Mouse (Mus musculus) cerebellum, adult 2 months (tissue): ENCODE measurements around the gene Rprd1b. TPM values are rescaled to one million over a fixed set of nuclear protein-coding genes. Genes with fewer than 3 reads are reported as not detected.

ENCODE experiments used
- DNase-seq, 2 experiments: peaks; one replicate each; pipeline ENCODE4 v3.0.0; 2021
- H3K27ac ChIP-seq: fragments of 200-500 bp; 2 replicates; pipeline ENCODE4 v1.5.1; 2012; ENCODE audit warnings: low read length, control low read depth, inconsistent platforms; ENCODE audit not compliant: insufficient read depth
- H3K27me3 ChIP-seq: fragments of 200-500 bp; 2 replicates; pipeline ENCODE4 v1.6.1; 2012; ENCODE audit warnings: inconsistent platforms, mild to moderate bottlenecking, low read length, moderate library complexity; ENCODE audit not compliant: control insufficient read depth, insufficient read depth
- H3K4me1 ChIP-seq: fragments of 200-500 bp; 2 replicates; pipeline ENCODE4 v1.6.1; 2011; ENCODE audit warnings: low read length; ENCODE audit not compliant: control insufficient read depth, insufficient read depth
- H3K4me3 ChIP-seq: fragments of 200-500 bp; replicated peaks from 2 replicates; pipeline ENCODE3; 2011; ENCODE audit warnings: mild to moderate bottlenecking, low read depth, low read length, control low read depth; ENCODE audit not compliant: insufficient read depth
- CTCF ChIP-seq: fragments of 200-500 bp; IDR thresholded peaks from 2 replicates; pipeline ENCODE4 v1.5.1; 2011; ENCODE audit warnings: low read depth, mild to moderate bottlenecking, control low read depth, low read length, moderate library complexity, borderline replicate concordance; ENCODE audit not compliant: insufficient read depth
- POLR2A ChIP-seq: fragments of 200-500 bp; IDR thresholded peaks from 2 replicates; pipeline ENCODE4 v1.6.1; 2011; ENCODE audit warnings: low read length, control low read depth, borderline replicate concordance; ENCODE audit not compliant: insufficient read depth
- WGBS: fragments of 180-500 bp; shearing (Covaris S2); methylation state at CpG from one replicate; pipeline ENCODE4 v1.1.7; 2018; 5-methylcytosine and 5-hydroxymethylcytosine counted together
- polyA plus RNA-seq: library from polyadenylated mRNA; depleted of rRNA; stranded (reverse); fragments of >200 nt; gene quantifications from 2 replicates; pipeline ENCODE4 v1.2.3, GENCODE M21; 2012

Rprd1b gene
- polyA plus RNA-seq, 1 experiment = 22.4 TPM

GRCm38 (mm10) chr2:158059666-158060105, 31.4 kb downstream of the Rprd1b start:
- no peak for DNase-seq
- Histone ChIP-seq H3K4me1 (peaks cover 34% of the 10 kb centered on the region), H3K4me3 (no peak overlapping the region), H3K27me3 (no peaks in the 10 kb centered on the region), H3K27ac (no peak overlapping the region)
- TF ChIP-seq CTCF (no peak), POLR2A (no peak)
- 62% methylated on average over 8 of the region's 8 CpGs for WGBS

DNA sequence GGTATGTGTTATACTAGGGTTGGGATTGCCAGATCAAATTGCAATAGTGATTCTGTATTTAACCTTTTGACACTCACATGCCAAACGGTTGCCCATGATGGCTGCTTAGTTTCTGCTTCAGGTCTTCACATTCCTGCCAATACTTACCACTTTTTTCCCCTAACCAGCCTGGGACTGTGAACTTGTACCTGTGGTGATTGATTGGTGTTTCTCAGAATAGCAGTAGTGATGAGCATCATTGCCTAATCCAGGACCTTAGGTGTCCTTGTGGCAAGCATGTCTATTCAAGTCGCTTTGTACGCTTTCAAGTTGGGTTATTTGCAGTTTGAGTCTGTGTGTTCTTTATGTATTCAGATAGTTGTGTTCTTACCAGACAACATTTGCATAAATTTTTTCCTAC, 34.7 kb downstream of the Rprd1b start:
- DNase-seq = no peak

DNA sequence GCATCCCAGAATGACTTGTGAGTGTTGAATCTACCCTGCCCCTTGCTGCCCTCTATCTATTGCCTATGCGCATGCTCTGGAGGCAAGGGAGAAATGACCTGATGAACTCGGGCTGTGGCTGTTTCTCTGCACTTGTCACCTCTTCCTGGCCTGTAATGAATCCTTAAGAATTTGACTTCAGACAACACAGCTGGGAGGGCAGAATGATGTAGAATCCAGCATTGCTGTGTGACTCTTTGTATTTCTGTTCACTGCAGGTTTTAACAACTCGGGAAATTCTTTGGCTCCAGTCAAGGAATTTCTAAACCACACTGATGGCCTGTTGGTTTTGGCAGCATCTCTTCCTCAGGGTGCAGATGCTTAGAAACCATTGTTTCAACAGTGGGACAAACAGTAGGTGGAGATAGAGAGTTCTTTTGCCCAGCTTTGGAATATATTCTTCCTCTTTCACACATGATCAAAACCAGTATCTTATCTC, 36.3 kb downstream of the Rprd1b start:
- no peak overlapping the region for H3K27ac ChIP-seq
- H3K4me1 ChIP-seq = peaks cover 16% of the 10 kb centered on the region
- peak in 1 of 2 experiments; percentile 55 for DNase-seq
- WGBS = 37% methylated on average over 3 of the region's 3 CpGs
- no peaks in the 10 kb centered on the region for H3K27me3 ChIP-seq
- no peak overlapping the region for H3K4me3 ChIP-seq
- TF ChIP-seq CTCF (peak; percentile 27; the same call in 1 of the 2 replicates), POLR2A (no peak)

More for the DNA sequence above, 34.7 kb downstream of the Rprd1b start:
- H3K4me1 ChIP-seq = peaks cover 25% of the 10 kb centered on the region
- WGBS = 94% methylated on average over 3 of the region's 3 CpGs
- no peak overlapping the region for H3K4me3 ChIP-seq
- no peak overlapping the region for H3K27ac ChIP-seq
- no peaks in the 10 kb centered on the region for H3K27me3 ChIP-seq
- TF ChIP-seq POLR2A (no peak), CTCF (no peak)

GRCm38 (mm10) chr2:158065064-158065463, 36.8 kb downstream of the Rprd1b start:
- 54% methylated on average over 5 of the region's 5 CpGs for WGBS
- peaks cover 12% of the 10 kb centered on the region for H3K4me1 ChIP-seq
- no peaks in the 10 kb centered on the region for H3K27me3 ChIP-seq
- no peak for DNase-seq
- no peak overlapping the region for H3K27ac ChIP-seq
- TF ChIP-seq CTCF = no peak
- TF ChIP-seq POLR2A = no peak
- H3K4me3 ChIP-seq = no peak overlapping the region

- Histone ChIP-seq H3K4me3 (no peak overlapping the region), H3K27me3 (no peaks in the 10 kb centered on the region), H3K4me1 (peaks cover 10% of the 10 kb centered on the region), H3K27ac (no peak overlapping the region)
- TF ChIP-seq POLR2A (no peak), CTCF (no peak)
- DNase-seq = no peak
Measured at GRCm38 (mm10) chr2:158066456-158066855, 38.2 kb downstream of the Rprd1b start.

DNA sequence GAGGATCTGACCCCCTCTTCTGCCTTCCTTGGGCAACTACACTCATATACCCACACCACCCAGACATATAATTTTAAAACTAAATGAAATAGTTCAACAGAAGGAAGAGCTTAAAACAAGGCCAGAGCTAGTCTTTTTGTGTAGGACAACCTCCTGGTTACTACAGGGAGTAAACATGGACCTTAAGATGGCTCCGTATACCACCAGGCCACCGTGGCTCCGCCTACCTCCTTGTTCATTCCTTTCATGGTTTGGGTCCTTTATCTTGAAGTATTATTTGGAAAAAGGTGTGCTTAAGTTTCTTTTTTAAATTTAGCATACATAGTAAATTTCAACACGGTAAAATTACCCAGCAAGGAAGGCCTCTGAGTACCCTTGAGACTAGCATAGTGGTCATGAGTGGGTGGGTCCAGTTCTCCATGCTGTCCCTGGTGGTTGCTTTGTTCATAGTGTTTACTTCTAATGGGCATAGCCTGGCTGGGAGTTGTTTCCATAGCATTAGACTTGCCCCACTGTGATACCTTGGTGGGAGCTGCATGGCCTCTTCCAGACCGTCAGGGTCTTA, 39.0 kb downstream of the Rprd1b start:
- no peak for DNase-seq
- TF ChIP-seq POLR2A = no peak
- no peak for TF ChIP-seq CTCF
- Histone ChIP-seq H3K4me1 (peaks cover 10% of the 10 kb centered on the region), H3K27me3 (no peaks in the 10 kb centered on the region), H3K4me3 (no peak overlapping the region), H3K27ac (no peak overlapping the region)
- WGBS = 97% methylated on average over 5 of the region's 5 CpGs

DNA sequence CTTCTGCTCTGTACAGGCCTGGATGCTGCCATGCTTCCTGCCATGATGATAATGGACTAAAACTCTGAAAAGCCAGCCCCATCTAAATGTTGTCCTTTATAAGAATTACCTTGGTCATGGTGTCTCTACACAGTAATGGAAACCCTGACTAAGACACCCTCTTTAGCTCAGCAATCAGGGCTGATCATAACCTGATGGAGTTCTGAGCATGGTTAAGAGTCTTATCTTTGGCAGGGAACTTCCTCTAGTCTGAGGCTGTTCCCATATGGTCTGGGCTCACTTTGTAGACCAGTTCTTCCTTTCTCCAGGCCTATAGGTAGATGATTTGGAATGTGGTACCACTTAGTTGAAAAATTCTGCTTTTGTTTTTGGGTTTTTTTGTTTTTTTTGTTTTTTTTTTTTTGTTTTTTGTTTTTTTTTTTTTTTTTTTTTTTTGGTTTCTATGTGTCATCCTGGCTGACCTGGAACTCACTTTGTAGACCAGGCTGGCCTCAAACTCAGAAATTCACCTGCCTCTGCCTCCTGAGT, 40.2 kb downstream of the Rprd1b start:
- no peak overlapping the region for H3K4me3 ChIP-seq
- no peak for DNase-seq
- H3K27me3 ChIP-seq = no peaks in the 10 kb centered on the region
- H3K27ac ChIP-seq = no peak overlapping the region
- H3K4me1 ChIP-seq = peaks cover 10% of the 10 kb centered on the region
- TF ChIP-seq CTCF (no peak), POLR2A (no peak)
